Mouse (Mus musculus): ENCODE results near the gene Obscn.
"Not testable (repeated sequence)": the region's sequence is repeated elsewhere in the genome, so short reads cannot be mapped to it uniquely, and the experiment has no call there.

Gene Obscn

GRCm38 (mm10) chr11:58961364-58962177, 174.6 kb downstream of the Obscn start:
- DNase-seq (ENCODE audit: low spot score in 2 of 2) = no peak

GRCm38 (mm10) chr11:58959921-58960465, 176.2 kb downstream of the Obscn start:
- DNase-seq (ENCODE audit: low spot score in 2 of 2) = peak; percentile 86 to 91

GRCm38 (mm10) chr11:58959186-58959825, 176.9 kb downstream of the Obscn start:
- no peak for DNase-seq (ENCODE audit: low spot score in 2 of 2)

GRCm38 (mm10) chr11:58958536-58958935, 177.7 kb downstream of the Obscn start:
- no peak for DNase-seq (ENCODE audit: low spot score in 2 of 2)

- no peak for DNase-seq (ENCODE audit: low spot score in 2 of 2)
Measured at GRCm38 (mm10) chr11:58957226-58957914, 178.8 kb downstream of the Obscn start.

- no peak for DNase-seq (ENCODE audit: low spot score in 2 of 2)
Measured at GRCm38 (mm10) chr11:58955868-58956257, 180.3 kb downstream of the Obscn start.

- no peak for DNase-seq (ENCODE audit: low spot score in 2 of 2)
Measured at GRCm38 (mm10) chr11:58955143-58955867, 180.9 kb downstream of the Obscn start.

GRCm38 (mm10) chr11:58954420-58955142, 181.6 kb downstream of the Obscn start, which contains the start of the genes Hist3h2a and Trim17:
TSS of gene Hist3h2a (plus strand) at chr11:58954685.
TSS of gene Trim17 (plus strand) at chr11:58954685.
- peak; percentile 96 to 98 for DNase-seq (ENCODE audit: low spot score in 2 of 2)

- not testable (repeated sequence) for DNase-seq (ENCODE audit: low spot score in 2 of 2)
Measured at GRCm38 (mm10) chr11:58954170-58954419, 182.1 kb downstream of the Obscn start.

- DNase-seq (ENCODE audit: low spot score in 2 of 2) = peak in 1 of 2 experiments; percentile 24
Measured at GRCm38 (mm10) chr11:58953351-58954169, 182.6 kb downstream of the Obscn start.

GRCm38 (mm10) chr11:58951210-58951609, 185.0 kb downstream of the Obscn start:
- DNase-seq (ENCODE audit: low spot score in 2 of 2) = no peak

- no peak for DNase-seq (ENCODE audit: low spot score in 2 of 2)
Measured at GRCm38 (mm10) chr11:58949480-58950431, 186.4 kb downstream of the Obscn start.

- peak; percentile 69 to 86 for DNase-seq (ENCODE audit: low spot score in 2 of 2)
Measured at GRCm38 (mm10) chr11:58948542-58949479, 187.4 kb downstream of the Obscn start, which contains the start of gene Hist3h2ba. TSS of gene Hist3h2ba (plus strand) at chr11:58948920.

GRCm38 (mm10) chr11:58947798-58948528, 188.2 kb downstream of the Obscn start:
- no peak for DNase-seq (ENCODE audit: low spot score in 2 of 2)

GRCm38 (mm10) chr11:58947306-58947705, 188.9 kb downstream of the Obscn start:
- no peak for DNase-seq (ENCODE audit: low spot score in 2 of 2)
